Mouse (Mus musculus): Measurements from ENCODE around the gene Sfxn5.
A peak's percentile ranks its signal among the peaks of the same experiment; 100 is the strongest.

GRCm38 (mm10) chr6:85353706-85354105 is 20.5 kb upstream of the Sfxn5 start:
- TF ChIP-seq CTCF (IDR thresholded peaks at IDR 0.05), result peak; percentile 29; the same call in 1 of the 2 replicates
- no peak for TF ChIP-seq EP300 (IDR thresholded peaks at IDR 0.05)
